Mouse (Mus musculus) adrenal gland, adult (tissue): ENCODE results near the gene D130052B06Rik.

Source experiments
- DNase-seq, 2 experiments: peaks; one replicate each; pipeline ENCODE4 v3.0.0; 2022 to 2023; ENCODE audit warnings: low spot score in 1 of 2; ENCODE audit not compliant: inconsistent age in 2 of 2

D130052B06Rik gene

GRCm38 (mm10) chr11:33660016-33660913 lies 61.2 kb downstream of the D130052B06Rik start:
- DNase-seq, result no peak

DNA sequence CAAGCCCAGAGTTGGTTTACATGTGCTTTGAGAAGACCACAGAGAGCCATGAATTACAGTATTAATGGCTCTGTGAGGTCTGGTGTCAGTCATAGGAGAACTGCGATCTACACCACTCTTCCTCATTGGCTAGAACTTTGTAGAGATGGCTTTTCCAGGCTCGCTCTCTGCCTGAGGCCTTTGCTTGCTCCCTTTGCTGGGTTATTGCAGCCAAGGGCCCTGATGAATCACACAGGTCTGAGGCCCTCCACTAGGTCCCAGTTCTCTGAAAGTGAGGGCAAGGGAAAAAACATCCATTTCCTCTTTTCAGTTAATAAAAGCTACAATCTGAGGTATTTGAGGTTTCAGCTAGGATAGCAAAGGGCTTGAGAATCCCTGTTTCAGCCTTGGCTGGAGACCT lies 64.5 kb downstream of the D130052B06Rik start:
- no peak for DNase-seq

DNA sequence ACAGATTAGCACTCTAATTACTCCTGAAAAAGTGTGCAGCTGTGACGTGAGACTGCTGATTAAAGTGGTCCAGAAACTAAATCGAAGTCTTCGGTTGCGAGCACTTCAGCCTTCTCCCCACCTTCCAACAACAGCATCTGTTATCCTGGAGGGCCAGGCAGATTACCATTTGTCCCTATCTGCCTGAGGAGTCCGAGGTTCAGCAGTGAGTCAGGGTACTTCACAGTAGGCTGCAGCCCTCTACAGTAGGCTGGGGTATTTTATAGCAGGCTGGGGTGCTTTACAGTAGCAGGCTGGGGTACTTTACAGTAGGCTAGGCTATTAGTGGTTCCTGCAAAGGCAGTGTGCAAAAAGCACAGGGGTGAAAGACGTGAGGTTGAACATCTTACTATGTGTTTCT lies 69.3 kb downstream of the D130052B06Rik start:
- DNase-seq, result no peak

DNA sequence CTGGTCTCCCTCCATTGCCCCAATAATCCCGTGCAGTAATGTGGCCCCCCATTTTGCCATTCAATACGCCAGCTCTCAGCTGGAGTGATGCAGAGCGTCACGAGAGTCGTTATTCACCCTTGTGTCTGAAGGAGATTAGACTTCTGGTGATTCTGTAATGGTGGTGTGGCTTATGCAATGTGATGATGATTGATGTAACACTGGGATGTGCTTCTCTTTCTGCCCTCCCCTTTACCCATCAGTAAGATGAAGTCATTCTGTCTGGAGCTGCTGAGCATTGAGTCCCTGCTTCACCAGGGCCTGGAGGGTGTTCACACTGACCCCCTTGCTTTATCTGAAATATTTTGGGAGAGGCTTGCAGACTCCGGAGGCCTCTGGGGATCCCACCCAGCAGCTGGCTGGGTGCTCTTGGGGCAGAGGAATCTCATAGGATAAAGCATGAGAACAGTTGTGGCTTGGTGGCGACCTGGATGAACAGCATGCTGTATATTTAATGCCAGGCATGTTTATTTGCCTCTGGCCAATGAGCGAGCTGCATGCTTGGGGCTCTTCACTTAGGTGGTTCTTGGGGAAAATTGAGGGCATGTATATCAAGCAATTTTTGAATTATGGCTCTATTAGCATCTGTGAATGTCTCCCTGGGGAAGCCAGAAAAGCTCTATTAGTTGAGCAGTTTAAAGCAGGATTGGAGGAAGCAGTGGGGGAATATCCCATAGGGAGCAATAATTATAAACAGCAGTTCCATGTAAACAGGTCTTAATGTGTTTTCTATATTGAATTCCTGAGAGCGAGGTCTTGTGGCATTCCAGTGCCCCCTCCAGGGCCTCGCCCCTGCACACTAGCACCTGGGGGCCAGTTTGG lies 71.2 kb downstream of the D130052B06Rik start:
- DNase-seq, result no peak
